9 mouse cellular contexts compared by ENCODE assay signal in genomic region chr2:116009097-116009970, GRCm38 (mm10). TPM values are rescaled to one million over a fixed set of nuclear protein-coding genes. Genes with fewer than 3 reads are reported as not detected.
DNase-seq lines count a peak whose midpoint lies in the region; ATAC-seq lines count a peak whose summit lies in the region.
"Had no signal": no experiment of that assay in that cellular context is flagged by ENCODE, and none has a peak within 500 bp of the region (broad histone marks: within the 10 kb centered on the region; RNA-seq: fewer than 3 reads in every experiment).

No protein-coding gene starts in this region.

- peak; percentile 31 for DNase-seq in right cerebral cortex, postnatal 14 days
- DNase-seq in right cerebral cortex, postnatal 36 days (ENCODE audit: low spot score in 2 of 2), result no peak
- DNase-seq in mesoderm, embryonic 11.5 days (ENCODE audit: low read depth, low spot score), result peak; percentile 59
- DNase-seq in ovary, postnatal 36 days (ENCODE audit: low spot score), result no peak
- DNase-seq in spleen, postnatal 36 days (ENCODE audit: low spot score in 2 of 2), result no peak
- no peak for DNase-seq in layer of hippocampus, adult 9-11 months
- DNase-seq: thymus, postnatal 36 days had no signal

- H3K4me3 ChIP-seq in erythroblast, embryonic 14.5 days (replicated peaks), result peak overlapping the region; percentile 9

- ATAC-seq in erythroblast, adult 5-6 weeks (replicated peaks; ENCODE audit: low FRiP score, poor library complexity, severe bottlenecking), result no peak

- H3K27me3 ChIP-seq in erythroblast, embryonic 14.5 days (ENCODE audit: control insufficient read depth), result no peaks in the 10 kb centered on the region

- H3K36me3 ChIP-seq in erythroblast, embryonic 14.5 days (ENCODE audit: control insufficient read depth), result no peaks in the 10 kb centered on the region

- H3K9me3 ChIP-seq in erythroblast, embryonic 14.5 days (ENCODE audit: control insufficient read depth, low read length), result no peaks in the 10 kb centered on the region

- H3K4me1 ChIP-seq in erythroblast, embryonic 14.5 days (ENCODE audit: control insufficient read depth), result no peaks in the 10 kb centered on the region

RNA-seq across cellular contexts. Expression of gene Meis2, which starts 56.3 kb away (rescaled TPM):
- polyA plus RNA-seq in erythroblast, embryonic 14.5 days (2012), result not detected in 2 replicates
- total RNA-seq in erythroblast, adult 5-6 weeks (2015; ENCODE audit: low replicate concordance), result 0.63 TPM in 1 of 2 replicates, not detected in the other
- not detected in 2 replicates for total RNA-seq in erythroblast, adult 5-6 weeks (2017; ENCODE audit: low replicate concordance)

Comparison
In these comparisons a context has a peak if more than half of its experiments do, and no peak if none do; other contexts are left out.
1. DNase-seq: peak in right cerebral cortex, postnatal 14 days (single experiment) and mesoderm, embryonic 11.5 days (single experiment); none in right cerebral cortex, postnatal 36 days (0 of 2), ovary, postnatal 36 days (single experiment), spleen, postnatal 36 days (0 of 2) and layer of hippocampus, adult 9-11 months (single experiment).